Mouse (Mus musculus) cerebellum, adult 11 months (tissue): ENCODE results near the gene Fat3.

ENCODE experiments used
- DNase-seq: peaks from one replicate; pipeline ENCODE4 v3.0.0; 2022

Gene Fat3

GRCm38 (mm10) chr9:16306222-16306621 is 194.9 kb downstream of the Fat3 start:
- no peak for DNase-seq

GRCm38 (mm10) chr9:16305396-16306086 is 195.5 kb downstream of the Fat3 start:
- DNase-seq: no peak

- no peak for DNase-seq
Observed at GRCm38 (mm10) chr9:16304949-16305348, 196.1 kb downstream of the Fat3 start.

GRCm38 (mm10) chr9:16302484-16302883 is 198.6 kb downstream of the Fat3 start:
- DNase-seq: no peak

GRCm38 (mm10) chr9:16297935-16298334 is 203.2 kb downstream of the Fat3 start:
- DNase-seq: no peak

GRCm38 (mm10) chr9:16293928-16294806 is 206.9 kb downstream of the Fat3 start:
- no peak for DNase-seq

- DNase-seq: no peak
Observed at GRCm38 (mm10) chr9:16292492-16292891, 208.6 kb downstream of the Fat3 start.

GRCm38 (mm10) chr9:16290911-16291310 is 210.2 kb downstream of the Fat3 start:
- DNase-seq: no peak

- no peak for DNase-seq
Observed at GRCm38 (mm10) chr9:16283033-16283432, 218.1 kb downstream of the Fat3 start.

- no peak for DNase-seq
Observed at GRCm38 (mm10) chr9:16282291-16282804, 218.7 kb downstream of the Fat3 start.

GRCm38 (mm10) chr9:16275589-16275988 is 225.5 kb downstream of the Fat3 start:
- no peak for DNase-seq

- no peak for DNase-seq
Observed at GRCm38 (mm10) chr9:16274130-16274529, 227.0 kb downstream of the Fat3 start.

GRCm38 (mm10) chr9:16272810-16273209 is 228.3 kb downstream of the Fat3 start:
- DNase-seq: no peak

- no peak for DNase-seq
Observed at GRCm38 (mm10) chr9:16270768-16271114, 230.3 kb downstream of the Fat3 start.

- no peak for DNase-seq
Observed at GRCm38 (mm10) chr9:16270056-16270767, 230.9 kb downstream of the Fat3 start.

GRCm38 (mm10) chr9:16265519-16265918 is 235.6 kb downstream of the Fat3 start:
- DNase-seq: no peak

- DNase-seq: no peak
Observed at GRCm38 (mm10) chr9:16257241-16257840, 243.7 kb downstream of the Fat3 start.

GRCm38 (mm10) chr9:16256577-16257207 is 244.4 kb downstream of the Fat3 start:
- DNase-seq: no peak

- no peak for DNase-seq
Observed at GRCm38 (mm10) chr9:16246741-16247140, 254.3 kb downstream of the Fat3 start.

GRCm38 (mm10) chr9:16231575-16231974 is 269.5 kb downstream of the Fat3 start:
- no peak for DNase-seq

GRCm38 (mm10) chr9:16228919-16229318 is 272.2 kb downstream of the Fat3 start:
- no peak for DNase-seq

- no peak for DNase-seq
Observed at GRCm38 (mm10) chr9:16227398-16227797, 273.7 kb downstream of the Fat3 start.
